Mouse (Mus musculus): ENCODE results near the gene Dgcr6. TPM values are rescaled to one million over a fixed set of nuclear protein-coding genes. Genes with fewer than 3 reads are reported as not detected.

Dgcr6 gene
- polyA plus RNA-seq, 1 experiment from 2014 or later, result 135 TPM

GRCm38 (mm10) chr16:18075201-18075600, 22.5 kb downstream of the Dgcr6 start:
- peaks cover 8% of the 10 kb centered on the region; the same call in 1 of the 2 replicates for H3K36me3 ChIP-seq (ENCODE audit: control insufficient read depth, insufficient read depth, low read length)

GRCm38 (mm10) chr16:18078314-18079015, 25.8 kb downstream of the Dgcr6 start:
- ATAC-seq (ENCODE audit: insufficient number of reproducible peaks, low FRiP score, low TSS enrichment, low read depth) (no peak), DNase-seq (ENCODE audit: low spot score) (no peak)
- Histone ChIP-seq H3K4me2 (ENCODE audit: low read depth, severe bottlenecking) (no peak overlapping the region), H3K9me3 (ENCODE audit: control insufficient read depth, low read length) (no peaks in the 10 kb centered on the region), H3K27me3 (ENCODE audit: control insufficient read depth, insufficient read depth, low read length) (no peaks in the 10 kb centered on the region), H3K27ac (replicated peaks; ENCODE audit: low read depth, low read length) (no peak overlapping the region), H3K36me3 (ENCODE audit: control insufficient read depth, insufficient read depth, low read length) (no peaks in the 10 kb centered on the region), H3K4me1 (ENCODE audit: control insufficient read depth, insufficient read depth, low read length) (no peaks in the 10 kb centered on the region), H3K9ac (ENCODE audit: low read length) (no peak overlapping the region), H3K4me3 (ENCODE audit: low read depth, low read length) (no peak overlapping the region)
- 87% methylated on average over 5 of the region's 5 CpGs for WGBS

More at GRCm38 (mm10) chr16:18075201-18075600, 22.5 kb downstream of the Dgcr6 start:
- DNase-seq (ENCODE audit: low spot score) (no peak), ATAC-seq (ENCODE audit: insufficient number of reproducible peaks, low FRiP score, low TSS enrichment, low read depth) (no peak)
- Histone ChIP-seq H3K4me1 (ENCODE audit: control insufficient read depth, insufficient read depth, low read length) (no peaks in the 10 kb centered on the region), H3K4me3 (ENCODE audit: low read depth, low read length) (no peak overlapping the region), H3K4me2 (ENCODE audit: low read depth, severe bottlenecking) (no peak overlapping the region), H3K27me3 (ENCODE audit: control insufficient read depth, insufficient read depth, low read length) (no peaks in the 10 kb centered on the region), H3K27ac (replicated peaks; ENCODE audit: low read depth, low read length) (no peak overlapping the region), H3K9ac (ENCODE audit: low read length) (no peak overlapping the region), H3K9me3 (ENCODE audit: control insufficient read depth, low read length) (no peaks in the 10 kb centered on the region)
- 48% methylated on average over 3 of the region's 3 CpGs for WGBS

GRCm38 (mm10) chr16:18079300-18079699, 26.6 kb downstream of the Dgcr6 start:
- no peak overlapping the region for H3K27ac ChIP-seq (replicated peaks; ENCODE audit: low read depth, low read length)
- no peaks in the 10 kb centered on the region for H3K36me3 ChIP-seq (ENCODE audit: control insufficient read depth, insufficient read depth, low read length)
- no peak overlapping the region for H3K9ac ChIP-seq (ENCODE audit: low read length)
- no peak for DNase-seq (ENCODE audit: low spot score)
- H3K4me1 ChIP-seq (ENCODE audit: control insufficient read depth, insufficient read depth, low read length), result no peaks in the 10 kb centered on the region
- 89% methylated on average over 2 of the region's 2 CpGs for WGBS
- H3K9me3 ChIP-seq (ENCODE audit: control insufficient read depth, low read length), result no peaks in the 10 kb centered on the region
- no peak for ATAC-seq (ENCODE audit: insufficient number of reproducible peaks, low FRiP score, low TSS enrichment, low read depth)
- H3K4me3 ChIP-seq (ENCODE audit: low read depth, low read length), result no peak overlapping the region
- H3K4me2 ChIP-seq (ENCODE audit: low read depth, severe bottlenecking), result no peak overlapping the region
- no peaks in the 10 kb centered on the region for H3K27me3 ChIP-seq (ENCODE audit: control insufficient read depth, insufficient read depth, low read length)

- Histone ChIP-seq H3K27ac (replicated peaks; ENCODE audit: low read depth, low read length) (no peak overlapping the region), H3K36me3 (ENCODE audit: control insufficient read depth, insufficient read depth, low read length) (no peaks in the 10 kb centered on the region), H3K4me2 (ENCODE audit: low read depth, severe bottlenecking) (no peak overlapping the region), H3K4me3 (ENCODE audit: low read depth, low read length) (no peak overlapping the region), H3K4me1 (ENCODE audit: control insufficient read depth, insufficient read depth, low read length) (no peaks in the 10 kb centered on the region), H3K9me3 (ENCODE audit: control insufficient read depth, low read length) (no peaks in the 10 kb centered on the region), H3K27me3 (ENCODE audit: control insufficient read depth, insufficient read depth, low read length) (no peaks in the 10 kb centered on the region), H3K9ac (ENCODE audit: low read length) (no peak overlapping the region)
- DNase-seq (ENCODE audit: low spot score) (no peak), ATAC-seq (ENCODE audit: insufficient number of reproducible peaks, low FRiP score, low TSS enrichment, low read depth) (no peak)
- 88% methylated on average over 7 of the region's 7 CpGs for WGBS
These were observed 27.5 kb downstream of the Dgcr6 start for GRCm38 (mm10) chr16:18080171-18080570.

GRCm38 (mm10) chr16:18081149-18081827, 28.6 kb downstream of the Dgcr6 start:
- no peak overlapping the region for H3K9ac ChIP-seq (ENCODE audit: low read length)
- no peaks in the 10 kb centered on the region for H3K27me3 ChIP-seq (ENCODE audit: control insufficient read depth, insufficient read depth, low read length)
- no peaks in the 10 kb centered on the region for H3K36me3 ChIP-seq (ENCODE audit: control insufficient read depth, insufficient read depth, low read length)
- 75% methylated on average over 10 of the region's 10 CpGs for WGBS
- H3K4me1 ChIP-seq (ENCODE audit: control insufficient read depth, insufficient read depth, low read length), result no peaks in the 10 kb centered on the region
- H3K4me2 ChIP-seq (ENCODE audit: low read depth, severe bottlenecking), result no peak overlapping the region
- no peak overlapping the region for H3K4me3 ChIP-seq (ENCODE audit: low read depth, low read length)
- H3K9me3 ChIP-seq (ENCODE audit: control insufficient read depth, low read length), result no peaks in the 10 kb centered on the region
- no peak for DNase-seq (ENCODE audit: low spot score)
- no peak for ATAC-seq (ENCODE audit: insufficient number of reproducible peaks, low FRiP score, low TSS enrichment, low read depth)
- H3K27ac ChIP-seq (replicated peaks; ENCODE audit: low read depth, low read length), result no peak overlapping the region

GRCm38 (mm10) chr16:18082291-18082690, 29.6 kb downstream of the Dgcr6 start:
- ATAC-seq (ENCODE audit: insufficient number of reproducible peaks, low FRiP score, low TSS enrichment, low read depth), result no peak
- DNase-seq (ENCODE audit: low spot score), result no peak
- Histone ChIP-seq H3K4me3 (ENCODE audit: low read depth, low read length) (no peak overlapping the region), H3K27ac (replicated peaks; ENCODE audit: low read depth, low read length) (no peak overlapping the region), H3K9me3 (ENCODE audit: control insufficient read depth, low read length) (no peaks in the 10 kb centered on the region), H3K36me3 (ENCODE audit: control insufficient read depth, insufficient read depth, low read length) (no peaks in the 10 kb centered on the region), H3K4me1 (ENCODE audit: control insufficient read depth, insufficient read depth, low read length) (no peaks in the 10 kb centered on the region), H3K27me3 (ENCODE audit: control insufficient read depth, insufficient read depth, low read length) (no peaks in the 10 kb centered on the region), H3K4me2 (ENCODE audit: low read depth, severe bottlenecking) (no peak overlapping the region), H3K9ac (ENCODE audit: low read length) (no peak overlapping the region)
- WGBS, result 87% methylated on average over 1 of the region's 1 CpGs

- ATAC-seq (ENCODE audit: insufficient number of reproducible peaks, low FRiP score, low TSS enrichment, low read depth) (no peak), DNase-seq (ENCODE audit: low spot score) (no peak)
- no peak overlapping the region; the same call in 1 of the 2 replicates for H3K9ac ChIP-seq (ENCODE audit: low read length)
- H3K4me1 ChIP-seq (ENCODE audit: control insufficient read depth, insufficient read depth, low read length), result no peaks in the 10 kb centered on the region
- no peak overlapping the region for H3K4me2 ChIP-seq (ENCODE audit: low read depth, severe bottlenecking)
- no peaks in the 10 kb centered on the region for H3K36me3 ChIP-seq (ENCODE audit: control insufficient read depth, insufficient read depth, low read length)
- no peak overlapping the region for H3K4me3 ChIP-seq (ENCODE audit: low read depth, low read length)
- WGBS, result 87% methylated on average over 18 of the region's 18 CpGs
- H3K27ac ChIP-seq (replicated peaks; ENCODE audit: low read depth, low read length), result no peak overlapping the region
- no peaks in the 10 kb centered on the region for H3K9me3 ChIP-seq (ENCODE audit: control insufficient read depth, low read length)
- H3K27me3 ChIP-seq (ENCODE audit: control insufficient read depth, insufficient read depth, low read length), result no peaks in the 10 kb centered on the region
These were observed 30.7 kb downstream of the Dgcr6 start for GRCm38 (mm10) chr16:18083231-18083951.

GRCm38 (mm10) chr16:18084262-18084661, 31.6 kb downstream of the Dgcr6 start:
- H3K27me3 ChIP-seq (ENCODE audit: control insufficient read depth, insufficient read depth, low read length), result no peaks in the 10 kb centered on the region
- no peak overlapping the region for H3K9ac ChIP-seq (ENCODE audit: low read length)
- no peaks in the 10 kb centered on the region for H3K36me3 ChIP-seq (ENCODE audit: control insufficient read depth, insufficient read depth, low read length)
- DNase-seq (ENCODE audit: low spot score) (no peak), ATAC-seq (ENCODE audit: insufficient number of reproducible peaks, low FRiP score, low TSS enrichment, low read depth) (no peak)
- no peaks in the 10 kb centered on the region for H3K4me1 ChIP-seq (ENCODE audit: control insufficient read depth, insufficient read depth, low read length)
- 84% methylated on average over 7 of the region's 7 CpGs for WGBS
- H3K4me2 ChIP-seq (ENCODE audit: low read depth, severe bottlenecking), result no peak overlapping the region
- H3K4me3 ChIP-seq (ENCODE audit: low read depth, low read length), result no peak overlapping the region
- H3K9me3 ChIP-seq (ENCODE audit: control insufficient read depth, low read length), result no peaks in the 10 kb centered on the region
- no peak overlapping the region for H3K27ac ChIP-seq (replicated peaks; ENCODE audit: low read depth, low read length)

Data from limb, embryonic 11.5 days (tissue).